Mouse (Mus musculus) liver, embryonic 12.5 days (tissue): Measurements from ENCODE around the gene Tacc2. TPM values are rescaled to one million over a fixed set of nuclear protein-coding genes. Genes with fewer than 3 reads are reported as not detected.

Source experiments
- ATAC-seq: fragments of 200-750 bp; cut with Nextera tagmentation; 2 replicates; pipeline ENCODE4 v1.8.0; 2017; ENCODE audit warnings: moderate number of reproducible peaks, mild to moderate bottlenecking, moderate library complexity
- H3K27ac ChIP-seq: fragments of 300-500 bp; sonication (generic); 2 replicates; pipeline ENCODE4 v1.5.1; 2016; ENCODE audit warnings: mild to moderate bottlenecking
- H3K27me3 ChIP-seq: fragments of 300-500 bp; sonication (generic); replicated peaks from 2 replicates; pipeline ENCODE4 v1.6.1; 2016; ENCODE audit warnings: mild to moderate bottlenecking, moderate library complexity
- H3K36me3 ChIP-seq: fragments of 300-500 bp; sonication (generic); 2 replicates; pipeline ENCODE4 v1.6.1; 2016; ENCODE audit warnings: mild to moderate bottlenecking, moderate library complexity
- H3K4me1 ChIP-seq: fragments of 300-500 bp; sonication (generic); 2 replicates; pipeline ENCODE4 v1.6.1; 2016
- H3K4me2 ChIP-seq: fragments of 300-500 bp; sonication (generic); 2 replicates; pipeline ENCODE4 v1.6.1; 2016; ENCODE audit warnings: mild to moderate bottlenecking, moderate library complexity
- H3K4me3 ChIP-seq: fragments of 300-500 bp; sonication (generic); 2 replicates; pipeline ENCODE4 v1.5.1; 2016; ENCODE audit warnings: mild to moderate bottlenecking, moderate library complexity
- H3K9ac ChIP-seq: fragments of 300-500 bp; sonication (generic); 2 replicates; pipeline ENCODE4 v1.6.1; 2016; ENCODE audit warnings: mild to moderate bottlenecking, moderate library complexity
- H3K9me3 ChIP-seq: fragments of 300-500 bp; sonication (generic); replicated peaks from 2 replicates; pipeline ENCODE4 v1.6.1; 2016; ENCODE audit warnings: mild to moderate bottlenecking, moderate library complexity
- WGBS: fragments of 180-500 bp; shearing (Covaris S2); methylation state at CpG from one replicate; pipeline ENCODE4 v1.1.7; 2016; ENCODE audit not compliant: insufficient replicate concordance; 5-methylcytosine and 5-hydroxymethylcytosine counted together
- polyA plus RNA-seq: library from polyadenylated mRNA; unstranded; fragments of >200 nt; fragmentation: Nextera tagmentation; extraction: Ambion mirVana; gene quantifications from 2 replicates; pipeline ENCODE4 v1.2.1, GENCODE M21; 2016

The Tacc2 gene
- polyA plus RNA-seq, 1 experiment from 2014 or later: 6.2 TPM

GRCm38 (mm10) chr7:130770707-130771106 lies 193.5 kb downstream of the Tacc2 start:
- Histone ChIP-seq H3K4me2 (no peak overlapping the region), H3K4me1 (peaks cover 10% of the 10 kb centered on the region; the same call in 1 of the 2 replicates), H3K9me3 (no peaks in the 10 kb centered on the region), H3K9ac (no peak overlapping the region), H3K4me3 (no peak overlapping the region), H3K27me3 (no peaks in the 10 kb centered on the region), H3K36me3 (no peaks in the 10 kb centered on the region), H3K27ac (no peak overlapping the region)
- WGBS: 31% methylated on average over 3 of the region's 3 CpGs
- no peak for ATAC-seq

GRCm38 (mm10) chr7:130773171-130773830 lies 196.1 kb downstream of the Tacc2 start:
- Histone ChIP-seq H3K4me1 (peaks cover 10% of the 10 kb centered on the region; the same call in 1 of the 2 replicates), H3K9ac (no peak overlapping the region), H3K9me3 (no peaks in the 10 kb centered on the region), H3K4me2 (no peak overlapping the region), H3K27me3 (0 out of 2 replicates have a peak, but pooled peaks cover 2% of the 10 kb centered on the region), H3K36me3 (no peaks in the 10 kb centered on the region), H3K27ac (no peak overlapping the region), H3K4me3 (no peak overlapping the region)
- WGBS: 49% methylated on average over 11 of the region's 11 CpGs
- peak; percentile 46; the same call in 1 of the 2 replicates for ATAC-seq

GRCm38 (mm10) chr7:130773914-130774630 lies 196.8 kb downstream of the Tacc2 start, which contains the start of gene Btbd16:
Btbd16 (plus strand) TSS chr7:130774069.
- Histone ChIP-seq H3K4me2 (no peak within 1 kb of the TSS), H3K9me3 (no peaks in the 10 kb centered on the region), H3K4me1 (peaks cover 10% of the 10 kb centered on the region; the same call in 1 of the 2 replicates), H3K27ac (no peak within 1 kb of the TSS), H3K4me3 (no peak within 1 kb of the TSS), H3K36me3 (no peaks in the 10 kb centered on the region), H3K9ac (no peak within 1 kb of the TSS), H3K27me3 (0 out of 2 replicates have a peak, but pooled peaks cover 4% of the 10 kb centered on the region)
- ATAC-seq: no peak
- WGBS: 38% methylated on average over 9 of the region's 9 CpGs

- no peaks in the 10 kb centered on the region for H3K4me1 ChIP-seq
- H3K4me3 ChIP-seq: no peak overlapping the region
- no peaks in the 10 kb centered on the region for H3K9me3 ChIP-seq
- no peak overlapping the region for H3K4me2 ChIP-seq
- H3K27me3 ChIP-seq: peaks cover 19% of the 10 kb centered on the region
- no peak for ATAC-seq
- H3K36me3 ChIP-seq: no peaks in the 10 kb centered on the region
- no peak overlapping the region for H3K9ac ChIP-seq
- 40% methylated on average over 5 of the region's 5 CpGs for WGBS
- H3K27ac ChIP-seq: no peak overlapping the region
These were observed 203.7 kb downstream of the Tacc2 start for GRCm38 (mm10) chr7:130780866-130781419.

GRCm38 (mm10) chr7:130782501-130783050 lies 205.3 kb downstream of the Tacc2 start:
- H3K27ac ChIP-seq: no peak overlapping the region
- H3K36me3 ChIP-seq: no peaks in the 10 kb centered on the region
- 59% methylated on average over 5 of the region's 5 CpGs for WGBS
- no peak overlapping the region for H3K9ac ChIP-seq
- no peaks in the 10 kb centered on the region for H3K9me3 ChIP-seq
- 0 out of 2 replicates have a peak, but pooled peaks cover 3% of the 10 kb centered on the region for H3K4me1 ChIP-seq
- no peak for ATAC-seq
- H3K27me3 ChIP-seq: peaks cover 19% of the 10 kb centered on the region
- no peak overlapping the region for H3K4me2 ChIP-seq
- H3K4me3 ChIP-seq: no peak overlapping the region

GRCm38 (mm10) chr7:130785923-130786575 lies 208.8 kb downstream of the Tacc2 start:
- Histone ChIP-seq H3K4me3 (no peak overlapping the region), H3K9me3 (no peaks in the 10 kb centered on the region), H3K27me3 (peaks cover 15% of the 10 kb centered on the region), H3K9ac (no peak overlapping the region), H3K27ac (no peak overlapping the region), H3K36me3 (no peaks in the 10 kb centered on the region), H3K4me1 (0 out of 2 replicates have a peak, but pooled peaks cover 3% of the 10 kb centered on the region), H3K4me2 (no peak overlapping the region)
- 76% methylated on average over 12 of the region's 12 CpGs for WGBS
- ATAC-seq: no peak

- H3K4me2 ChIP-seq: no peak overlapping the region
- H3K9ac ChIP-seq: no peak overlapping the region
- 51% methylated on average over 5 of the region's 5 CpGs for WGBS
- no peak overlapping the region for H3K27ac ChIP-seq
- H3K9me3 ChIP-seq: no peaks in the 10 kb centered on the region
- H3K4me1 ChIP-seq: 0 out of 2 replicates have a peak, but pooled peaks cover 3% of the 10 kb centered on the region
- H3K4me3 ChIP-seq: no peak overlapping the region
- H3K36me3 ChIP-seq: no peaks in the 10 kb centered on the region
- peaks cover 15% of the 10 kb centered on the region for H3K27me3 ChIP-seq
- no peak for ATAC-seq
These were observed 209.5 kb downstream of the Tacc2 start for GRCm38 (mm10) chr7:130786708-130787107.

GRCm38 (mm10) chr7:130787537-130787936 lies 210.3 kb downstream of the Tacc2 start:
- H3K9me3 ChIP-seq: no peaks in the 10 kb centered on the region
- H3K4me3 ChIP-seq: no peak overlapping the region
- WGBS: 62% methylated on average over 4 of the region's 4 CpGs
- H3K4me1 ChIP-seq: 0 out of 2 replicates have a peak, but pooled peaks cover 3% of the 10 kb centered on the region
- no peak overlapping the region for H3K27ac ChIP-seq
- no peak overlapping the region for H3K9ac ChIP-seq
- H3K27me3 ChIP-seq: peaks cover 14% of the 10 kb centered on the region
- ATAC-seq: peak; percentile 46; the same call in 1 of the 2 replicates
- no peak overlapping the region for H3K4me2 ChIP-seq
- H3K36me3 ChIP-seq: no peaks in the 10 kb centered on the region

GRCm38 (mm10) chr7:130788950-130789349 lies 211.7 kb downstream of the Tacc2 start:
- no peak overlapping the region for H3K9ac ChIP-seq
- no peak overlapping the region for H3K4me2 ChIP-seq
- H3K4me1 ChIP-seq: 0 out of 2 replicates have a peak, but pooled peaks cover 3% of the 10 kb centered on the region
- H3K4me3 ChIP-seq: no peak overlapping the region
- no peak overlapping the region for H3K27ac ChIP-seq
- no peaks in the 10 kb centered on the region for H3K36me3 ChIP-seq
- H3K9me3 ChIP-seq: no peaks in the 10 kb centered on the region
- 77% methylated on average over 3 of the region's 3 CpGs for WGBS
- H3K27me3 ChIP-seq: peaks cover 8% of the 10 kb centered on the region
- no peak for ATAC-seq

GRCm38 (mm10) chr7:130789456-130789855 lies 212.2 kb downstream of the Tacc2 start:
- no peak overlapping the region for H3K4me2 ChIP-seq
- no peak overlapping the region for H3K27ac ChIP-seq
- no peaks in the 10 kb centered on the region for H3K36me3 ChIP-seq
- 0 out of 2 replicates have a peak, but pooled peaks cover 3% of the 10 kb centered on the region for H3K4me1 ChIP-seq
- peaks cover 4% of the 10 kb centered on the region for H3K27me3 ChIP-seq
- H3K9ac ChIP-seq: no peak overlapping the region
- H3K4me3 ChIP-seq: no peak overlapping the region
- ATAC-seq: no peak
- H3K9me3 ChIP-seq: no peaks in the 10 kb centered on the region
- WGBS: 73% methylated on average over 7 of the region's 7 CpGs

- no peak for ATAC-seq
- Histone ChIP-seq H3K36me3 (no peaks in the 10 kb centered on the region), H3K27me3 (no peaks in the 10 kb centered on the region; the same call in 1 of the 2 replicates), H3K9ac (no peak overlapping the region), H3K27ac (no peak overlapping the region), H3K9me3 (no peaks in the 10 kb centered on the region), H3K4me1 (no peaks in the 10 kb centered on the region), H3K4me2 (no peak overlapping the region), H3K4me3 (no peak overlapping the region)
- WGBS: 64% methylated on average over 9 of the region's 9 CpGs
These were observed 216.4 kb downstream of the Tacc2 start for GRCm38 (mm10) chr7:130793671-130794070.
